Comparison of ENCODE assay signal across 22 mouse cellular contexts in the genomic region with DNA sequence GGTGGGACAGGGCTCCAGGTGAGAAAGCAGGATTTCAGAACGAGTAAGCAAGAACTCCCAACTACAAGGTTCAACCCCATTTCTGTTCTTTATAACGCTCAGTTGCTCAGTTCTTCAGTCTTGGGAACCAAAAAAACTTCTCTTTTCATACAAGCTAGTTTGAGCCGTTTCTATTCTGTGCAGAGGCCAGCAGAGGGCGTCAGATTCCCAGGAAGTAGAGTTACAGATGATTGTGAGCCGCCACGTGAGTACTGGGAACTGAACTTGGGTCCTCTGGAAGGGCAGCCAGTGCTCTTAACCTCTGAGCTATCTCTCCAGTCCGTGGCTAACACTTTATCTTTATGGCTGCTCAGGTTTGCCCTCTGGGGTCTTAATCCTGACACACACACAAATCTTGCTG. TPM values are rescaled to one million over a fixed set of nuclear protein-coding genes. Genes with fewer than 3 reads are reported as not detected.
DNase-seq lines count a peak whose midpoint lies in the region; ATAC-seq and TF ChIP-seq lines count a peak whose summit lies in the region.
"Had no signal": no experiment of that assay in that cellular context is flagged by ENCODE, and none has a peak within 500 bp of the region (broad histone marks: within the 10 kb centered on the region; RNA-seq: fewer than 3 reads in every experiment).

No protein-coding gene starts in this region.

- H3K9ac ChIP-seq in liver, postnatal 0 days (replicated peaks) = no peak overlapping the region
- H3K9ac ChIP-seq in liver, embryonic 11.5 days (ENCODE audit: low read depth, low read length) = no peak overlapping the region
- peak overlapping the region; percentile 40; the same call in 1 of the 2 replicates for H3K9ac ChIP-seq in ES-E14 (ENCODE audit: insufficient read depth, low read depth, low read length, poor library complexity, severe bottlenecking)
- H3K9ac ChIP-seq: embryonic facial prominence, embryonic 15.5 days; forebrain, embryonic 13.5 days; hindbrain, embryonic 13.5 days; midbrain, embryonic 13.5 days; neural tube, embryonic 13.5 days had no signal

- H3K36me3 ChIP-seq in liver, postnatal 0 days (replicated peaks; ENCODE audit: insufficient read depth, low read length) = no peaks in the 10 kb centered on the region
- no peaks in the 10 kb centered on the region for H3K36me3 ChIP-seq in liver, embryonic 11.5 days (ENCODE audit: control insufficient read depth, insufficient read depth, low read length)
- H3K36me3 ChIP-seq in ES-E14 (ENCODE audit: control insufficient read depth, insufficient read depth, low read length, poor library complexity, severe bottlenecking) = no peaks in the 10 kb centered on the region
- H3K36me3 ChIP-seq: embryonic facial prominence, embryonic 10.5 days; embryonic facial prominence, embryonic 15.5 days; hindbrain, embryonic 13.5 days; midbrain, embryonic 13.5 days; neural tube, embryonic 13.5 days had no signal

- 0 out of 2 replicates have a peak, but pooled peaks cover 2% of the 10 kb centered on the region for H3K9me3 ChIP-seq in liver, postnatal 0 days (ENCODE audit: low read length)
- H3K9me3 ChIP-seq in liver, embryonic 11.5 days (ENCODE audit: control insufficient read depth, low read length) = no peaks in the 10 kb centered on the region
- no peaks in the 10 kb centered on the region for H3K9me3 ChIP-seq in ES-E14 (ENCODE audit: control insufficient read depth, insufficient read depth, low read depth, low read length)
- H3K9me3 ChIP-seq: embryonic facial prominence, embryonic 10.5 days; embryonic facial prominence, embryonic 15.5 days; forebrain, embryonic 13.5 days; megakaryocyte, embryonic 14.5 days; midbrain, embryonic 13.5 days; neural tube, embryonic 13.5 days had no signal

- no peak overlapping the region for H3K27ac ChIP-seq in liver, postnatal 0 days (ENCODE audit: low read depth)
- no peak overlapping the region for H3K27ac ChIP-seq in liver, embryonic 11.5 days (ENCODE audit: low read depth, low read length)
- H3K27ac ChIP-seq in ES-E14 (ENCODE audit: insufficient read depth, low read depth, low read length, poor library complexity, severe bottlenecking) = no peak overlapping the region; the same call in 1 of the 2 replicates
- H3K27ac ChIP-seq: embryonic facial prominence, embryonic 10.5 days; embryonic facial prominence, embryonic 15.5 days; forebrain, embryonic 13.5 days; hindbrain, embryonic 13.5 days; midbrain, embryonic 13.5 days; neural tube, embryonic 13.5 days had no signal

- no peak for TF ChIP-seq EP300 in liver, postnatal 0 days (IDR thresholded peaks at IDR 0.05; ENCODE audit: low read depth)

- no peak for DNase-seq in liver, postnatal 0 days
- no peak for DNase-seq in liver, embryonic 11.5 days (ENCODE audit: low spot score)
- DNase-seq in ES-E14 (ENCODE audit: low read depth, low spot score) = peak; percentile 75
- peak; percentile 26 for DNase-seq in c-Kit-negative CD71-positive TER-119-positive erythroid progenitor cells, embryonic 14.5 days (ENCODE audit: low read depth, low spot score)
- DNase-seq in thymus, postnatal 14 days = no peak
- no peak for DNase-seq in heart, postnatal 4 days
- DNase-seq in thymus, postnatal 36 days = no peak
- DNase-seq: cerebellum, adult 2 months; kidney, postnatal 14 days; layer of hippocampus, adult 9-11 months; lung, adult 18-20 months had no signal

- no peak overlapping the region for H3K4me2 ChIP-seq in liver, postnatal 0 days (ENCODE audit: low read depth, low read length)
- H3K4me2 ChIP-seq in liver, embryonic 11.5 days = no peak overlapping the region
- H3K4me2 ChIP-seq: embryonic facial prominence, embryonic 15.5 days; forebrain, embryonic 13.5 days; heart, embryonic 11.5 days; hindbrain, embryonic 13.5 days; midbrain, embryonic 13.5 days; neural tube, embryonic 13.5 days had no signal

- WGBS in liver, postnatal 0 days (ENCODE audit: insufficient replicate concordance) = 74% methylated on average over 7 of the region's 7 CpGs
- WGBS in liver, embryonic 11.5 days = 68% methylated on average over 7 of the region's 7 CpGs

- ATAC-seq in liver, postnatal 0 days = no peak
- ATAC-seq in liver, embryonic 11.5 days (replicated peaks; ENCODE audit: low FRiP score) = no peak
- ATAC-seq: forebrain, embryonic 13.5 days; intestine, postnatal 0 days; lung, postnatal 0 days; midbrain, embryonic 13.5 days had no signal

- no peaks in the 10 kb centered on the region for H3K27me3 ChIP-seq in liver, postnatal 0 days (ENCODE audit: insufficient read depth, low read length)
- no peaks in the 10 kb centered on the region for H3K27me3 ChIP-seq in liver, embryonic 11.5 days (replicated peaks; ENCODE audit: control insufficient read depth, insufficient read depth, low read length)
- H3K27me3 ChIP-seq: CH12.LX; embryonic facial prominence, embryonic 15.5 days; forebrain, embryonic 13.5 days; megakaryocyte, embryonic 14.5 days; midbrain, embryonic 13.5 days; neural tube, embryonic 13.5 days had no signal

- H3K4me3 ChIP-seq in liver, postnatal 0 days (ENCODE audit: low read depth, low read length) = no peak overlapping the region
- no peak overlapping the region for H3K4me3 ChIP-seq in liver, embryonic 11.5 days (ENCODE audit: low read depth, low read length)
- no peak overlapping the region for H3K4me3 ChIP-seq in ES-E14 (ENCODE audit: insufficient read depth in 1 of 2, low read depth in 1 of 2, low read length in 2 of 2, poor library complexity in 1 of 2, severe bottlenecking in 1 of 2)
- H3K4me3 ChIP-seq: embryonic facial prominence, embryonic 10.5 days; embryonic facial prominence, embryonic 15.5 days; forebrain, embryonic 13.5 days; hindbrain, embryonic 13.5 days; megakaryocyte, embryonic 14.5 days; midbrain, embryonic 13.5 days; neural tube, embryonic 13.5 days had no signal

- in situ Hi-C loops in ES-E14 (cut with MboI; ENCODE audit: low sequenced_read_pairs in 2 of 2, unreplicated experiment in 2 of 2) = no loop called here

- H3K4me1 ChIP-seq in liver, postnatal 0 days (ENCODE audit: insufficient read depth) = no peaks in the 10 kb centered on the region
- no peaks in the 10 kb centered on the region for H3K4me1 ChIP-seq in liver, embryonic 11.5 days (replicated peaks; ENCODE audit: control insufficient read depth, insufficient read depth, low read length)
- peaks cover 0 to 4% of the 10 kb centered on the region in 2 experiments; a peak in 1 of 4 replicates for H3K4me1 ChIP-seq in ES-E14 (ENCODE audit: control insufficient read depth in 2 of 2, insufficient read depth in 2 of 2, low read length in 2 of 2, poor library complexity in 1 of 2)

- TF ChIP-seq CTCF in liver, postnatal 0 days (IDR thresholded peaks at IDR 0.05; ENCODE audit: low read depth) = 0 out of 2 replicates have a peak, but pooled peaks have one; percentile 15

TF ChIP-seq in ES-E14, 5 proteins besides CTCF, POLR2A, EP300 and RAD21:
- TF ChIP-seq MAFK (IDR thresholded peaks at IDR 0.05; ENCODE audit: insufficient read depth, low read depth, low read length) (no peak), ZC3H11A (IDR thresholded peaks at IDR 0.05; ENCODE audit: borderline replicate concordance, low read depth, low read length) (no peak), HCFC1 (IDR thresholded peaks at IDR 0.05; ENCODE audit: borderline replicate concordance, insufficient read depth, low read length) (no peak), CHD2 (IDR thresholded peaks at IDR 0.05; ENCODE audit: low read depth, low read length) (no peak), ZNF384 (IDR thresholded peaks at IDR 0.05; ENCODE audit: low read depth, low read length) (no peak)
TF ChIP-seq in ES-E14: peak in this region for 0.

RNA-seq across cellular contexts. Expression of a gene that starts 3.1 kb away (rescaled TPM):
- 68.2 and 69.3 TPM in 2 replicates for polyA plus RNA-seq in liver, postnatal 0 days (2015; fragmentation: Nextera tagmentation; extraction: Ambion mirVana)
- polyA plus RNA-seq in liver, embryonic 11.5 days (2014; fragmentation: Nextera tagmentation; extraction: Ambion mirVana) = 20.7 and 24.4 TPM in 2 replicates
- 20.7 and 23.0 TPM in 2 replicates for total RNA-seq in ES-E14 (2012; rRNA removed)
- total RNA-seq in heart, postnatal 4 days (2021) = 1 to 10 TPM; 7.6 TPM

Comparison
In these comparisons a context has a peak if more than half of its experiments do, and no peak if none do; other contexts are left out.
1. DNase-seq: peak in ES-E14 (single experiment) and c-Kit-negative CD71-positive TER-119-positive erythroid progenitor cells, embryonic 14.5 days (single experiment); none in liver, postnatal 0 days (single experiment), liver, embryonic 11.5 days (single experiment), thymus, postnatal 14 days (single experiment), heart, postnatal 4 days (single experiment) and thymus, postnatal 36 days (0 of 2).